Mouse (Mus musculus) C2C12 (cell line): ENCODE results near the gene Ddb1.

Experiments
- CEBPB ChIP-seq: IDR thresholded peaks from one replicate; pipeline ENCODE4 v1.6.1; 2011; ENCODE audit warnings: low read depth, mild to moderate bottlenecking, control low read depth, moderate library complexity
- CTCF ChIP-seq: IDR thresholded peaks from one replicate; pipeline ENCODE4 v1.5.1; 2011; ENCODE audit not compliant: control insufficient read depth, insufficient read depth, insufficient read length
- MAX ChIP-seq: IDR thresholded peaks from one replicate; pipeline ENCODE4 v1.6.1; 2011; ENCODE audit warnings: mild to moderate bottlenecking, control low read depth
- MYOD1 ChIP-seq: IDR thresholded peaks from one replicate; pipeline ENCODE4 v1.6.1; 2011; ENCODE audit warnings: low read depth; ENCODE audit not compliant: control insufficient read depth, insufficient read length

DNA sequence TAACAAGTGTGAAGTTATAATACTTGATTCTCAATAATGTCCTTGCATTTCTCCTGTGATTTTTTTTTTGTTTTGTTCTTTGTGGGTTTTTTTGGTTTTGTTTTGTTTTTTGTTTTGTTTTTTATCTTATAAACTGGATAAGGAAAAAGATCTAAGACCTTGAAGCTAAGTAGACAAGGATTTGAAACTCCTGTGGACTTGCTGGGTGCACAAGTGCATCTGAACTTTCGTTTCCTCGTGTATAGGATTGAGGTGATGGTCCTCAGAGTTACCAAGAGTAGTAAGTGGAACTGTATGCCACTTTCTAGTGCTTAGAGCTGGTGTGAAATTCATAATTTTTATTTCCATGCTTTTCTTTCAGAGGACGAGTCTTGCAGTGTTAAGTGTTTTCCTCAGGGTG is 25.0 kb upstream of the Ddb1 start:
- no peak for TF ChIP-seq CTCF
- TF ChIP-seq MAX: no peak
- no peak for TF ChIP-seq CEBPB
- no peak for TF ChIP-seq MYOD1
